20 mouse cellular contexts compared by ENCODE assay signal in genomic region chr9:33724811-33725210, GRCm38 (mm10).
DNase-seq lines count a peak whose midpoint lies in the region; ATAC-seq lines count a peak whose summit lies in the region.
"Had no signal": no experiment of that assay in that cellular context is flagged by ENCODE, and none has a peak within 500 bp of the region (broad histone marks: within the 10 kb centered on the region; RNA-seq: fewer than 3 reads in every experiment).

No protein-coding gene starts in this region.

- DNase-seq in cerebellum, postnatal 4 days (ENCODE audit: low spot score in 2 of 2): no peak
- DNase-seq in right cerebral cortex, postnatal 25 days: peak; percentile 5
- no peak for DNase-seq in right cerebral cortex, postnatal 14 days
- peak; percentile 65 to 67 for DNase-seq in cerebellum, postnatal 25 days
- DNase-seq in thymus, postnatal 10 days (ENCODE audit: low spot score in 2 of 2): no peak
- DNase-seq in lung, adult 18-20 months: no peak
- DNase-seq: adrenal gland, postnatal 10 days; gastrocnemius, postnatal 25 days; heart, adult 18-20 months; heart, postnatal 10 days; kidney, adult 9 months; kidney, postnatal 14 days; liver, postnatal 0 days; lung, postnatal 10 days; thymus, postnatal 25 days had no signal

- peak; percentile 80 for ATAC-seq in cerebellum, adult (ENCODE audit: insufficient number of reproducible peaks, low FRiP score, low TSS enrichment)
- ATAC-seq: forebrain, embryonic 15.5 days; hindbrain, postnatal 0 days; intestine, embryonic 16.5 days; liver, postnatal 0 days; midbrain, embryonic 16.5 days had no signal

Comparison
In these comparisons a context has a peak if more than half of its experiments do, and no peak if none do; other contexts are left out.
1. DNase-seq: peak in right cerebral cortex, postnatal 25 days (single experiment) and cerebellum, postnatal 25 days (2 of 2); none in cerebellum, postnatal 4 days (0 of 2), right cerebral cortex, postnatal 14 days (single experiment), thymus, postnatal 10 days (0 of 2) and lung, adult 18-20 months (0 of 2).